Mouse (Mus musculus) kidney, embryonic 16.5 days (tissue): ENCODE measurements around the gene Atp5d. TPM values are rescaled to one million over a fixed set of nuclear protein-coding genes. Genes with fewer than 3 reads are reported as not detected.
A peak's percentile ranks its signal among the peaks of the same experiment; 100 is the strongest.

Experiments used
- ATAC-seq: fragments of 200-750 bp; cut with Nextera tagmentation; 2 replicates; pipeline ENCODE4 v1.8.0; 2017; ENCODE audit warnings: moderate TSS enrichment; ENCODE audit not compliant: low FRiP score, low TSS enrichment
- H3K27ac ChIP-seq: fragments of 300-500 bp; sonication (generic); 2 replicates; pipeline ENCODE4 v1.5.1; 2014; ENCODE audit warnings: low read length
- H3K27me3 ChIP-seq: fragments of 300-500 bp; sonication (generic); 2 replicates; pipeline ENCODE4 v1.6.1; 2014; ENCODE audit warnings: low read length, control low read depth, mixed read lengths; ENCODE audit not compliant: insufficient read depth
- H3K36me3 ChIP-seq: fragments of 300-500 bp; sonication (generic); 2 replicates; pipeline ENCODE4 v1.6.1; 2014; ENCODE audit warnings: low read length, control low read depth, mixed read lengths; ENCODE audit not compliant: insufficient read depth
- H3K4me1 ChIP-seq: fragments of 300-500 bp; sonication (generic); 2 replicates; pipeline ENCODE4 v1.6.1; 2014; ENCODE audit warnings: low read length, control low read depth, mixed read lengths; ENCODE audit not compliant: insufficient read depth
- H3K4me2 ChIP-seq: fragments of 300-500 bp; sonication (generic); replicated peaks from 2 replicates; pipeline ENCODE4 v1.6.1; 2014; ENCODE audit warnings: low read depth, low read length
- H3K4me3 ChIP-seq: fragments of 300-500 bp; sonication (generic); 2 replicates; pipeline ENCODE4 v1.5.1; 2014; ENCODE audit warnings: mild to moderate bottlenecking, low read length
- H3K9ac ChIP-seq: fragments of 300-500 bp; sonication (generic); replicated peaks from 2 replicates; pipeline ENCODE4 v1.6.1; 2014; ENCODE audit warnings: low read length
- H3K9me3 ChIP-seq: fragments of 300-500 bp; sonication (generic); 2 replicates; pipeline ENCODE4 v1.6.1; 2016; ENCODE audit warnings: low read length, control low read depth
- WGBS: fragments of 180-500 bp; shearing (Covaris S2); extraction: QIAGEN DNeasy Blood & Tissue Kit; methylation state at CpG from one replicate; pipeline ENCODE4 v1.1.7; 2014; 5-methylcytosine and 5-hydroxymethylcytosine counted together
- polyA plus RNA-seq: library from polyadenylated mRNA; unstranded; fragments of >200 nt; fragmentation: Nextera tagmentation; extraction: Ambion mirVana; gene quantifications from 2 replicates; pipeline ENCODE4 v1.2.1, GENCODE M21; 2015

Atp5d gene
- polyA plus RNA-seq, 1 experiment from 2014 or later = 676 TPM

GRCm38 (mm10) chr10:80116563-80116926, 21.9 kb upstream of the Atp5d start:
- Histone ChIP-seq H3K4me3 (peak overlapping the region; percentile 90), H3K27me3 (no peaks in the 10 kb centered on the region), H3K27ac (0 out of 2 replicates have a peak overlapping the region, but pooled peaks have one; percentile 2), H3K4me1 (peaks cover 38% of the 10 kb centered on the region), H3K9me3 (no peaks in the 10 kb centered on the region), H3K4me2 (peak overlapping the region; percentile 97), H3K9ac (peak overlapping the region; percentile 95), H3K36me3 (peaks cover 27% of the 10 kb centered on the region)
- 0% methylated on average over 27 of the region's 27 CpGs for WGBS
- no peak for ATAC-seq

GRCm38 (mm10) chr10:80116927-80117691, 21.3 kb upstream of the Atp5d start:
- H3K36me3 ChIP-seq = peaks cover 32% of the 10 kb centered on the region
- no peaks in the 10 kb centered on the region for H3K27me3 ChIP-seq
- no peak for ATAC-seq
- H3K4me3 ChIP-seq = peak overlapping the region; percentile 90
- peak overlapping the region; percentile 27; the same call in 1 of the 2 replicates for H3K27ac ChIP-seq
- no peaks in the 10 kb centered on the region for H3K9me3 ChIP-seq
- H3K9ac ChIP-seq = peak overlapping the region; percentile 95
- H3K4me1 ChIP-seq = peaks cover 38% of the 10 kb centered on the region
- WGBS = 3% methylated on average over 30 of the region's 30 CpGs
- peak overlapping the region; percentile 97 for H3K4me2 ChIP-seq

- Histone ChIP-seq H3K4me1 (peaks cover 38% of the 10 kb centered on the region), H3K9me3 (no peaks in the 10 kb centered on the region), H3K36me3 (peaks cover 33% of the 10 kb centered on the region), H3K27ac (no peak overlapping the region), H3K9ac (peak overlapping the region; percentile 95), H3K4me3 (peak overlapping the region; percentile 90), H3K4me2 (peak overlapping the region; percentile 97), H3K27me3 (no peaks in the 10 kb centered on the region)
- ATAC-seq = no peak
- WGBS = 50% methylated on average over 1 of the region's 1 CpGs
These were observed 20.7 kb upstream of the Atp5d start for GRCm38 (mm10) chr10:80117736-80118135.

GRCm38 (mm10) chr10:80118552-80118951, 19.9 kb upstream of the Atp5d start:
- peak overlapping the region; percentile 95; the same call in 1 of the 2 replicates for H3K9ac ChIP-seq
- no peaks in the 10 kb centered on the region for H3K9me3 ChIP-seq
- H3K27me3 ChIP-seq = no peaks in the 10 kb centered on the region
- ATAC-seq = no peak
- no peak overlapping the region for H3K27ac ChIP-seq
- peaks cover 38% of the 10 kb centered on the region for H3K4me1 ChIP-seq
- 0 out of 2 replicates have a peak overlapping the region, but pooled peaks have one; percentile 7 for H3K4me3 ChIP-seq
- H3K4me2 ChIP-seq = peak overlapping the region; percentile 97
- WGBS = 78% methylated on average over 6 of the region's 6 CpGs
- peaks cover 33% of the 10 kb centered on the region for H3K36me3 ChIP-seq

- ATAC-seq = no peak
- H3K9me3 ChIP-seq = no peaks in the 10 kb centered on the region
- H3K36me3 ChIP-seq = peaks cover 42% of the 10 kb centered on the region
These were observed 18.3 kb upstream of the Atp5d start for GRCm38 (mm10) chr10:80120146-80120545.

GRCm38 (mm10) chr10:80121639-80122038, 16.8 kb upstream of the Atp5d start:
- Histone ChIP-seq H3K4me3 (no peak overlapping the region), H3K27me3 (no peaks in the 10 kb centered on the region), H3K9me3 (no peaks in the 10 kb centered on the region), H3K36me3 (peaks cover 53% of the 10 kb centered on the region), H3K27ac (no peak overlapping the region), H3K9ac (no peak overlapping the region), H3K4me2 (no peak overlapping the region), H3K4me1 (peaks cover 29% of the 10 kb centered on the region)
- no peak for ATAC-seq
- WGBS = 73% methylated on average over 2 of the region's 2 CpGs

More at GRCm38 (mm10) chr10:80120146-80120545, 18.3 kb upstream of the Atp5d start:
- Histone ChIP-seq H3K9ac (no peak overlapping the region), H3K4me2 (no peak overlapping the region), H3K4me3 (no peak overlapping the region), H3K4me1 (peaks cover 29% of the 10 kb centered on the region), H3K27me3 (no peaks in the 10 kb centered on the region), H3K27ac (no peak overlapping the region)
- WGBS = 69% methylated on average over 2 of the region's 2 CpGs

- H3K4me1 ChIP-seq = peaks cover 5% of the 10 kb centered on the region; the same call in 1 of the 2 replicates
- H3K27ac ChIP-seq = no peak overlapping the region
- no peak overlapping the region for H3K9ac ChIP-seq
- 83% methylated on average over 9 of the region's 9 CpGs for WGBS
- H3K4me3 ChIP-seq = no peak overlapping the region
- H3K36me3 ChIP-seq = peaks cover 69% of the 10 kb centered on the region
- H3K9me3 ChIP-seq = no peaks in the 10 kb centered on the region
- no peak for ATAC-seq
- H3K27me3 ChIP-seq = no peaks in the 10 kb centered on the region
- H3K4me2 ChIP-seq = no peak overlapping the region
These were observed 14.4 kb upstream of the Atp5d start for GRCm38 (mm10) chr10:80123932-80124562.

GRCm38 (mm10) chr10:80127920-80128319, 10.5 kb upstream of the Atp5d start:
- Histone ChIP-seq H3K27me3 (no peaks in the 10 kb centered on the region), H3K4me3 (no peak overlapping the region), H3K9me3 (no peaks in the 10 kb centered on the region), H3K4me2 (no peak overlapping the region), H3K9ac (no peak overlapping the region), H3K36me3 (peaks cover 73% of the 10 kb centered on the region), H3K27ac (no peak overlapping the region), H3K4me1 (peaks cover 25% of the 10 kb centered on the region)
- no peak for ATAC-seq
- 95% methylated on average over 7 of the region's 8 CpGs for WGBS

- Histone ChIP-seq H3K27me3 (no peaks in the 10 kb centered on the region), H3K4me2 (no peak overlapping the region), H3K9me3 (no peaks in the 10 kb centered on the region), H3K27ac (peak overlapping the region; percentile 47; the same call in 1 of the 2 replicates), H3K4me3 (no peak overlapping the region), H3K4me1 (peaks cover 25% of the 10 kb centered on the region), H3K9ac (no peak overlapping the region), H3K36me3 (peaks cover 73% of the 10 kb centered on the region)
- WGBS = 90% methylated on average over 9 of the region's 9 CpGs
- ATAC-seq = no peak
These were observed 8.6 kb upstream of the Atp5d start for GRCm38 (mm10) chr10:80129846-80130245.
